9 mouse cellular contexts compared by ENCODE assay signal in the genomic region with DNA sequence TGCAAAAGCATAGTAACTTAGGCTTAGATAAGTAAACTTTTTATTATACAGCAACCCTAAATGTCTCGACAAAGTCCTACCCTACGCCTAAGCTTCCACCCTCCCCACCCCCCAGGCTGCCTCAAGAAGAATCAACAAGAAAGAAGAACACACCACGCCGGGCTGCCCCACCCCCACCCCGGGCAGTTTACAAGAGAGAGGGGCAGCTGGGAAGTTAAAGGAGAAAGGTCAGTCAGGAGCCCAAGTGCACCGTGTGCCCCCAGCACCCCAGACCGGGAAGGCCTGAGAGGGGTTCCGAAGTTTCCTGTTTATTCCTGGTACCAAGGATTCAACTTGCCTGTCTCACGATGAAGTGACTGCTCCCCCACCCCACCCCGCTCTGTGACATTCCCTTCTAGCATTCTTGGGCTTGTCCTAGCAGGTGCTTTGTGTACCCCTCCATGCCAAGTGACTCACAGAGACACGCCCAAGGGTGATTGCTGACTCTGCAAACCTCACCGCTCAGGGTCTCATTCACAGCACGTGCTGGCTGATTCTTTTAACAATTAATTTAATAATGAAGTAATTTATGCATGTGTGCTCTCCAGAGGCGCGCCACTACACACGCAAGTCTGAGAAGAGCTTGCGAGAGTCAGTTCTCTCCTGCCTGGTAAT. TPM values are rescaled to one million over a fixed set of nuclear protein-coding genes. Genes with fewer than 3 reads are reported as not detected.
DNase-seq lines count a peak whose midpoint lies in the region; ATAC-seq and TF ChIP-seq lines count a peak whose summit lies in the region.
"Had no signal": no experiment of that assay in that cellular context is flagged by ENCODE, and none has a peak within 500 bp of the region (broad histone marks: within the 10 kb centered on the region; RNA-seq: fewer than 3 reads in every experiment).

No protein-coding gene starts in this region.

- peak overlapping the region; percentile 45 for H3K4me2 ChIP-seq in liver, embryonic 12.5 days

- no peaks in the 10 kb centered on the region for H3K9me3 ChIP-seq in heart, embryonic 10.5 days
- H3K9me3 ChIP-seq in liver, embryonic 12.5 days (replicated peaks), result no peaks in the 10 kb centered on the region

- TF ChIP-seq POLR2A in thymus, adult 2 months (IDR thresholded peaks at IDR 0.05; ENCODE audit: control insufficient read depth, extremely low read depth, insufficient read depth, low read length, poor library complexity), result no peak

- 0 out of 2 replicates have a peak overlapping the region, but pooled peaks have one; percentile 25 for H3K9ac ChIP-seq in liver, embryonic 12.5 days

- H3K4me1 ChIP-seq in heart, embryonic 10.5 days, result peaks cover 41% of the 10 kb centered on the region
- H3K4me1 ChIP-seq in liver, embryonic 12.5 days, result peaks cover 33% of the 10 kb centered on the region
- H3K4me1 ChIP-seq in thymus, adult 2 months (replicated peaks; ENCODE audit: control insufficient read depth, insufficient read depth, low read length), result peaks cover 33% of the 10 kb centered on the region

- no peak for ATAC-seq in liver, embryonic 12.5 days

- H3K27ac ChIP-seq in heart, embryonic 10.5 days, result peak overlapping the region; percentile 84
- H3K27ac ChIP-seq in liver, embryonic 12.5 days, result no peak overlapping the region
- no peak overlapping the region for H3K27ac ChIP-seq in thymus, adult 2 months (ENCODE audit: control insufficient read depth, insufficient read depth, low read length)

- DNase-seq in heart, embryonic 10.5 days (ENCODE audit: low spot score), result peak; percentile 72
- DNase-seq in heart, adult 18-20 months, result no peak
- DNase-seq in retina, postnatal 1 day, result peak; percentile 27
- no peak for DNase-seq in retina, embryonic 14.5 days (ENCODE audit: low spot score)
- no peak for DNase-seq in thymus, adult 2 months
- no peak for DNase-seq in adrenal gland, postnatal 4 days (ENCODE audit: low spot score in 2 of 2)
- DNase-seq in cerebellum, adult 11 months, result no peak
- DNase-seq: kidney, postnatal 10 days had no signal

- no peak for TF ChIP-seq CTCF in thymus, adult 2 months (IDR thresholded peaks at IDR 0.05; ENCODE audit: borderline replicate concordance, control insufficient read depth, extremely low read depth, insufficient read depth, low read length, poor library complexity)

- peak overlapping the region; percentile 36 for H3K4me3 ChIP-seq in heart, embryonic 10.5 days
- H3K4me3 ChIP-seq in liver, embryonic 12.5 days, result no peak overlapping the region
- H3K4me3 ChIP-seq in thymus, adult 2 months (ENCODE audit: control insufficient read depth, insufficient read depth, low read length), result no peak overlapping the region

- WGBS in heart, embryonic 10.5 days, result 32% methylated on average over 17 of the region's 17 CpGs
- WGBS in liver, embryonic 12.5 days (ENCODE audit: insufficient replicate concordance), result 33% methylated on average over 17 of the region's 17 CpGs
- WGBS in thymus, adult 2 months, result 71% methylated on average over 17 of the region's 17 CpGs

- H3K36me3 ChIP-seq in heart, embryonic 10.5 days, result no peaks in the 10 kb centered on the region
- no peaks in the 10 kb centered on the region for H3K36me3 ChIP-seq in liver, embryonic 12.5 days
- no peaks in the 10 kb centered on the region for H3K36me3 ChIP-seq in thymus, adult 2 months (ENCODE audit: control insufficient read depth, insufficient read depth, low read length)

- H3K27me3 ChIP-seq in heart, embryonic 10.5 days (ENCODE audit: insufficient read depth, poor library complexity, severe bottlenecking), result no peaks in the 10 kb centered on the region
- H3K27me3 ChIP-seq in liver, embryonic 12.5 days (replicated peaks), result no peaks in the 10 kb centered on the region
- no peaks in the 10 kb centered on the region for H3K27me3 ChIP-seq in thymus, adult 2 months (ENCODE audit: control insufficient read depth, insufficient read depth, low read length)

RNA-seq across cellular contexts. Expression of a gene that starts 27.6 kb away (rescaled TPM):
- polyA plus RNA-seq in heart, embryonic 10.5 days (2016; fragmentation: Nextera tagmentation; extraction: Ambion mirVana), result 30.4 and 51.3 TPM in 2 replicates
- 10 to 100 TPM; 13.6 to 17.0 TPM for total RNA-seq in heart, adult 18-20 months (2021)
- 12.7 and 13.0 TPM in 2 replicates for polyA plus RNA-seq in liver, embryonic 12.5 days (2016; fragmentation: Nextera tagmentation; extraction: Ambion mirVana)
- polyA plus RNA-seq in thymus, adult 2 months (2012; rRNA removed), result 22.4 and 33.0 TPM in 2 replicates
- total RNA-seq in adrenal gland, postnatal 4 days (2021), result 10 to 100 TPM; 15.0 to 15.4 TPM

Comparison
In these comparisons a context has a peak if more than half of its experiments do, and no peak if none do; other contexts are left out.
1. DNase-seq: peak in heart, embryonic 10.5 days (single experiment) and retina, postnatal 1 day (single experiment); none in heart, adult 18-20 months (0 of 2), retina, embryonic 14.5 days (single experiment), thymus, adult 2 months (single experiment), adrenal gland, postnatal 4 days (0 of 2) and cerebellum, adult 11 months (single experiment).